Mouse (Mus musculus) liver, embryonic 11.5 days (tissue): ENCODE data around the gene Nid2. TPM values are rescaled to one million over a fixed set of nuclear protein-coding genes. Genes with fewer than 3 reads are reported as not detected.
A peak's percentile ranks its signal among the peaks of the same experiment; 100 is the strongest.

ENCODE experiments used
- ATAC-seq: fragments of 200-750 bp; cut with Nextera tagmentation; replicated peaks from 2 replicates; pipeline ENCODE4 v1.8.0; 2017; ENCODE audit warnings: moderate number of reproducible peaks, mild to moderate bottlenecking, moderate TSS enrichment, moderate library complexity; ENCODE audit not compliant: low FRiP score
- DNase-seq: peaks from one replicate; pipeline ENCODE4 v3.0.0-alpha.2; 2017; ENCODE audit warnings: low spot score
- H3K27ac ChIP-seq: fragments of 300-500 bp; sonication (generic); 2 replicates; pipeline ENCODE4 v1.5.1; 2014; ENCODE audit warnings: mild to moderate bottlenecking, low read depth, low read length, control low read depth
- H3K27me3 ChIP-seq: fragments of 300-500 bp; sonication (generic); replicated peaks from 2 replicates; pipeline ENCODE4 v1.6.1; 2014; ENCODE audit warnings: low read length, mixed read lengths; ENCODE audit not compliant: control insufficient read depth, insufficient read depth
- H3K36me3 ChIP-seq: fragments of 300-500 bp; sonication (generic); 2 replicates; pipeline ENCODE4 v1.6.1; 2014; ENCODE audit warnings: mild to moderate bottlenecking, low read length, moderate library complexity, mixed read lengths; ENCODE audit not compliant: control insufficient read depth, insufficient read depth
- H3K4me1 ChIP-seq: fragments of 300-500 bp; sonication (generic); replicated peaks from 2 replicates; pipeline ENCODE4 v1.6.1; 2014; ENCODE audit warnings: low read length, mixed read lengths; ENCODE audit not compliant: control insufficient read depth, insufficient read depth
- H3K4me2 ChIP-seq: fragments of 300-500 bp; sonication (generic); 2 replicates; pipeline ENCODE4 v1.6.1; 2014; ENCODE audit warnings: mild to moderate bottlenecking, control low read depth, moderate library complexity
- H3K4me3 ChIP-seq: fragments of 300-500 bp; sonication (generic); 2 replicates; pipeline ENCODE4 v1.5.1; 2014; ENCODE audit warnings: low read depth, low read length, control low read depth
- H3K9ac ChIP-seq: fragments of 300-500 bp; sonication (generic); 2 replicates; pipeline ENCODE4 v1.6.1; 2014; ENCODE audit warnings: low read depth, low read length, control low read depth
- H3K9me3 ChIP-seq: fragments of 300-500 bp; sonication (generic); 2 replicates; pipeline ENCODE4 v1.6.1; 2016; ENCODE audit warnings: low read length, inconsistent platforms, mixed read lengths; ENCODE audit not compliant: control insufficient read depth
- WGBS: fragments of 180-500 bp; shearing (Covaris S2); extraction: QIAGEN DNeasy Blood & Tissue Kit; methylation state at CpG from one replicate; pipeline ENCODE4 v1.1.7; 2014; 5-methylcytosine and 5-hydroxymethylcytosine counted together
- polyA plus RNA-seq: library from polyadenylated mRNA; unstranded; fragments of >200 nt; fragmentation: Nextera tagmentation; extraction: Ambion mirVana; gene quantifications from 2 replicates; pipeline ENCODE4 v1.2.1, GENCODE M21; 2014

Nid2 gene
- polyA plus RNA-seq, 1 experiment from 2014 or later, result 44.1 TPM

DNA sequence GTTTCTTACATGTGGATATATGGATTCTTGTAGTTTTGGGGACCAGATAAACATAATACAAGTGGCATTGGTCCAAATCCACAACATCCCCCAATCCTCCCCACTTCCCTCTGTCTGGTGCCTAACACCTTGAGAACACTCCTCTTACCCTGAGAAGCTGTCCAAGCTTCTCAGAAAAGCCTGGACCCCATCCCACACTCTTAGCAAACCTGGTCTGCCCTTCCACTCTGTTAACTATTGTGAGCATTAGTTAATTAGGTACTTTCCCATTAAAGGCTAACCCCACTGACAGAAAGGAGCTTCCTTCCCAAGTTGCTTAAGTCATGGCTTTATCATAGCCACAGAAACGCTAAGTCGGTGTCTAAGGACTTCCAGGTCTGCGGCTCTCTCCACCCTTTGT, 85.2 kb downstream of the Nid2 start:
- 65% methylated on average over 3 of the region's 3 CpGs for WGBS
- DNase-seq (no peak), ATAC-seq (no peak)
- H3K9me3 ChIP-seq, result no peaks in the 10 kb centered on the region
- H3K4me3 ChIP-seq, result no peak overlapping the region
- H3K36me3 ChIP-seq, result no peaks in the 10 kb centered on the region
- H3K4me1 ChIP-seq, result no peaks in the 10 kb centered on the region
- H3K27me3 ChIP-seq, result no peaks in the 10 kb centered on the region
- H3K9ac ChIP-seq, result no peak overlapping the region
- no peak overlapping the region for H3K27ac ChIP-seq
- H3K4me2 ChIP-seq, result no peak overlapping the region

DNA sequence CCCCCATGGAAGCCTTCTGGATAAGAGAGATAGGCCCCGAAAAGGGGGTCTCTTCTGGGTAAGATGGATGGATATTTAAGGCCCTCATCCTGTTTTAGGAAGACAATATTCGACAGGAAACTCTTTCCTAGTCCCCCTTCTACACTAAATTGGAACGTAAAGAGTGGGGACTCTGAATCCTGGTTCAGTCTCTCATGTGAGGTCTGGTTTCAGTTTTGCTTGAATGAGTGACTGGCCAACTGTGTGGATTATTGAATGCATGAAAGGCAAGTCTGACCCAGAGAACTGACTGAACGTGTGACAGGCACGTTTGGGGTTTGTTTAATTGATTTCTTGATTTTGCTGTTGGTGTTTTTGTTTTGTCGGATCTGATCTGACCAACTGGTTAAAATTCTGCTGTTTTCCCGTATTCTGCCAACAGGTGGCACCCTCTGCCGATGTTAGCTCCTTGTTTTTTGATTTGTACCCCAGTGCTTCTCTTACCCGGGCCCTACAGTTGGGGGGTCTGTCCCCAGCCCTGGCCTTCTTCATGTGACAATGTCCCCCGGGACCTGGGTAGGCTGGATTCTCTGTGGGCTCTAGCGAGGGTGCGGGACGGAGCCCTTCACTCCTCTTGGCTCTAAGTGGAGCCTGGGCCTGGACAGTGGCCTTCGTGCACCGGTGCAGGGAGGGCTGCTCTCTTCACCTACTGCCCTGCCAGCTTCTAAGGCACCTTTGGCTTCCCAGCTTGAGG, 88.7 kb downstream of the Nid2 start:
- Histone ChIP-seq H3K9me3 (no peaks in the 10 kb centered on the region), H3K4me1 (no peaks in the 10 kb centered on the region), H3K27ac (no peak overlapping the region), H3K27me3 (no peaks in the 10 kb centered on the region), H3K4me2 (peak overlapping the region; percentile 52), H3K4me3 (0 out of 2 replicates have a peak overlapping the region, but pooled peaks have one; percentile 29), H3K9ac (no peak overlapping the region), H3K36me3 (no peaks in the 10 kb centered on the region)
- WGBS, result 24% methylated on average over 15 of the region's 15 CpGs
- DNase-seq (peak; percentile 68), ATAC-seq (no peak)

DNA sequence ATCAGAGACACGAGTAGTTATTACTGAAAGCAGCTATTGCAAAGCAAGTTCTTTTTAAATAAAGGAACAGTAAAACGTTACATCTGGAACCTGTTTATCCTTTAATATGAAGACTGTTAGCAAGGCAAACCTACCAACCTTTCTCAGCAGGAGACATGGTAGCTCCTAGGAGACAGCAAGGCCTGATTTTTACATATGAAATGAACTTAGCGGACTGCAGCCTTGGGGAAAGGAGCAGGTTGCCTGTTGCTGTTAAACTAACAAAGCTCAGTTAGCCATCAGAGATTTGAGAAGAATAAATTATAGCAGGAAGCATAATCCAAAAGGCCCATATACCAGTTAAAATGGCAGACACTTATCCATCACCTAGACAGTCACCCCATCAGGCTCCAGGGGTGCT, 102.4 kb downstream of the Nid2 start:
- Histone ChIP-seq H3K27me3 (no peaks in the 10 kb centered on the region), H3K4me3 (no peak overlapping the region), H3K9ac (no peak overlapping the region), H3K36me3 (no peaks in the 10 kb centered on the region), H3K9me3 (no peaks in the 10 kb centered on the region), H3K4me1 (no peaks in the 10 kb centered on the region), H3K4me2 (no peak overlapping the region), H3K27ac (no peak overlapping the region)
- DNase-seq (no peak), ATAC-seq (no peak)
- WGBS, result 66% methylated on average over 3 of the region's 3 CpGs

- Histone ChIP-seq H3K36me3 (no peaks in the 10 kb centered on the region), H3K9ac (no peak overlapping the region), H3K4me1 (no peaks in the 10 kb centered on the region), H3K4me3 (no peak overlapping the region), H3K27ac (no peak overlapping the region), H3K4me2 (no peak overlapping the region), H3K9me3 (no peaks in the 10 kb centered on the region), H3K27me3 (no peaks in the 10 kb centered on the region)
- 81% methylated on average over 2 of the region's 2 CpGs for WGBS
- ATAC-seq (no peak), DNase-seq (no peak)
These were observed 107.2 kb downstream of the Nid2 start for GRCm38 (mm10) chr14:19858279-19858678.

DNA sequence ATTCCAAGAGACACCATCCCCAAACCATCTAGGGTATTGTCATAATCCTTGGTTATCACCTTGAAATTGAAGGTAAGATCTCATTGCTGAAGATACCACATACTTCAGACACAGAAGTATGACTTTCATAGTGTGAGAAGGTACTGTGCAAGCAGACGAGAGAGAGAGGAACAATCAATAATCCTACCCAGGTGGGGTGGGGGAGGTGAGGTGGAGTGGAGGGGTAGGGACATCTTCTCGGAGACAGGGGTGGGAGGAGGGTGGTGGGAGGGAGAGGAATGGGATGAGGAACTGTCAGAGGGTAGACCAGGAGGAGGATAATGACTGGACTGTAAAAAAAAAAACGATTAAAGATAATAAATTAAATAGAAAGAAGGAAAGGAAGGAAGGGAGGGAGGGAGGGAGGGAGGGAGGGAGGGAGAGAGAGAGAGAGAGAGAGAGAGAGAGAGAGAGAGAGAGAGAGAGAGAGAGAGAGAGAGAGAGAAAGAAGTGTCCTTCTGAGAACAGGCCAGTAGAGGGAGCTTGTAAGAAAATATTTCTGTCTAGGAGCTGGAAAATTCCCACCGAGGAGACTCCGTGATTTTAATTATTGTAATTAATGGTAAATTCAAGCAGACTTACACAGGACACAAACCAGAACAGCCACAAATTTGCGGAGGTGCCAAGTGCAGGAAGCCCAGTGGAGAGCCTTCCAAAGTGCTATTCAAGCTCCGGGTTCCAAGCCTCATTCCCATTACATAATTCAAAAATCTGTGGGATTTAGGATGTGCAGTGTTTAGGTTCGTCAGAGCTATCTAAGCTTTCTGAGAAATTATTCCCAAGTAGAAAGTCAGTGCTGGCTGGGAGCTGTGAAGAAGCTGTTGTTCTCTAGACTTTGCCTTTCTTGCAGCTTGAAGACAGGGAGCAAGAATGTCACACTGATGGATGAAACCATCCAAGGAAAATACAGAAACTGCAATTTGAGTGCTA, 108.0 kb downstream of the Nid2 start:
- Histone ChIP-seq H3K27ac (no peak overlapping the region), H3K36me3 (no peaks in the 10 kb centered on the region), H3K27me3 (no peaks in the 10 kb centered on the region), H3K4me1 (no peaks in the 10 kb centered on the region), H3K9me3 (no peaks in the 10 kb centered on the region), H3K4me3 (no peak overlapping the region), H3K4me2 (no peak overlapping the region), H3K9ac (no peak overlapping the region)
- ATAC-seq (no peak), DNase-seq (no peak)
- WGBS, result 46% methylated on average over 8 of the region's 8 CpGs

- Histone ChIP-seq H3K4me3 (no peak overlapping the region), H3K9me3 (no peaks in the 10 kb centered on the region), H3K9ac (no peak overlapping the region), H3K27me3 (no peaks in the 10 kb centered on the region), H3K4me1 (no peaks in the 10 kb centered on the region), H3K27ac (no peak overlapping the region), H3K4me2 (no peak overlapping the region), H3K36me3 (no peaks in the 10 kb centered on the region)
- WGBS, result 91% methylated on average over 4 of the region's 4 CpGs
- DNase-seq, result no peak
- no peak for ATAC-seq
These were observed 109.2 kb downstream of the Nid2 start for GRCm38 (mm10) chr14:19860281-19860680.

Other genes starting within 250 kb of the Nid2 start
- not detected in 2 replicates for gene Gm2244, start 201.3 kb upstream of the Nid2 start, polyA plus RNA-seq
- 0.96 and 1.1 TPM in 2 replicates for gene Gm2237, start 166.1 kb upstream of the Nid2 start, polyA plus RNA-seq
- not detected in 2 replicates for gene Gm5458, start 148.7 kb upstream of the Nid2 start, polyA plus RNA-seq
- gene Rtraf, start 72.6 kb downstream of the Nid2 start, polyA plus RNA-seq, result 168 and 183 TPM in 2 replicates
- gene Gng2, start 226.4 kb downstream of the Nid2 start, polyA plus RNA-seq, result 23.7 and 32.7 TPM in 2 replicates